Mouse (Mus musculus): ENCODE results near the gene Abhd16a. TPM values are rescaled to one million over a fixed set of nuclear protein-coding genes. Genes with fewer than 3 reads are reported as not detected.
A peak's percentile ranks its signal among the peaks of the same experiment; 100 is the strongest.

Gene Abhd16a
- polyA plus RNA-seq, 1 experiment: 73.1 TPM

- no peak overlapping the region for H3K4me3 ChIP-seq (replicated peaks; ENCODE audit: control insufficient read depth, low read depth, low read length)
- no peak overlapping the region for H3K27ac ChIP-seq (ENCODE audit: control insufficient read depth, insufficient read depth, low read depth, low read length, poor library complexity)
- WGBS: 57% methylated on average over 3 of the region's 3 CpGs
- TF ChIP-seq CTCF (IDR thresholded peaks at IDR 0.05; ENCODE audit: control insufficient read depth, insufficient read depth, low read length): no peak
- no peak for TF ChIP-seq POLR2A (IDR thresholded peaks at IDR 0.05; ENCODE audit: borderline replicate concordance, control insufficient read depth, low read depth, low read length)
- H3K4me1 ChIP-seq (ENCODE audit: control insufficient read depth, insufficient read depth, low read length): no peaks in the 10 kb centered on the region; the same call in none of the 2 replicates
Measured at GRCm38 (mm10) chr17:35083929-35084497, 5.0 kb upstream of the Abhd16a start.

GRCm38 (mm10) chr17:35085208-35085865 lies 3.7 kb upstream of the Abhd16a start, which contains the start of gene Ly6g6f:
TSS of gene Ly6g6f (minus strand) at chr17:35085610.
- 0 out of 2 replicates have a peak within 1 kb of the TSS, but pooled peaks have one; percentile 9 for H3K27ac ChIP-seq (ENCODE audit: control insufficient read depth, insufficient read depth, low read depth, low read length, poor library complexity)
- WGBS: 59% methylated on average over 7 of the region's 7 CpGs
- TF ChIP-seq POLR2A (IDR thresholded peaks at IDR 0.05; ENCODE audit: borderline replicate concordance, control insufficient read depth, low read depth, low read length): no peak
- no peak for TF ChIP-seq CTCF (IDR thresholded peaks at IDR 0.05; ENCODE audit: control insufficient read depth, insufficient read depth, low read length)
- no peaks in the 10 kb centered on the region; the same call in none of the 2 replicates for H3K4me1 ChIP-seq (ENCODE audit: control insufficient read depth, insufficient read depth, low read length)
- peak within 1 kb of the TSS; percentile 15 for H3K4me3 ChIP-seq (replicated peaks; ENCODE audit: control insufficient read depth, low read depth, low read length)

- Histone ChIP-seq H3K4me1 (ENCODE audit: control insufficient read depth, insufficient read depth, low read length) (no peaks in the 10 kb centered on the region; the same call in none of the 2 replicates), H3K27ac (ENCODE audit: control insufficient read depth, insufficient read depth, low read depth, low read length, poor library complexity) (no peak overlapping the region), H3K4me3 (replicated peaks; ENCODE audit: control insufficient read depth, low read depth, low read length) (no peak overlapping the region)
- WGBS: 31% methylated on average over 2 of the region's 2 CpGs
- TF ChIP-seq CTCF (IDR thresholded peaks at IDR 0.05; ENCODE audit: control insufficient read depth, insufficient read depth, low read length): no peak
- no peak for TF ChIP-seq POLR2A (IDR thresholded peaks at IDR 0.05; ENCODE audit: borderline replicate concordance, control insufficient read depth, low read depth, low read length)
Measured at GRCm38 (mm10) chr17:35088151-35088550, 912 bp upstream of the Abhd16a start.

- peak overlapping the region; percentile 44 for H3K4me3 ChIP-seq (replicated peaks; ENCODE audit: control insufficient read depth, low read depth, low read length)
- peak overlapping the region; percentile 14 for H3K27ac ChIP-seq (ENCODE audit: control insufficient read depth, insufficient read depth, low read depth, low read length, poor library complexity)
- TF ChIP-seq POLR2A (IDR thresholded peaks at IDR 0.05; ENCODE audit: borderline replicate concordance, control insufficient read depth, low read depth, low read length) (peak; percentile 50; the same call in 1 of the 2 replicates), CTCF (IDR thresholded peaks at IDR 0.05; ENCODE audit: control insufficient read depth, insufficient read depth, low read length) (no peak)
- 65% methylated on average over 8 of the region's 8 CpGs for WGBS
- no peaks in the 10 kb centered on the region; the same call in 1 of the 2 replicates for H3K4me1 ChIP-seq (ENCODE audit: control insufficient read depth, insufficient read depth, low read length)
Measured at GRCm38 (mm10) chr17:35090166-35090932, 1.3 kb downstream of the Abhd16a start.

- TF ChIP-seq POLR2A (IDR thresholded peaks at IDR 0.05; ENCODE audit: borderline replicate concordance, control insufficient read depth, low read depth, low read length) (no peak), CTCF (IDR thresholded peaks at IDR 0.05; ENCODE audit: control insufficient read depth, insufficient read depth, low read length) (no peak)
- H3K4me3 ChIP-seq (replicated peaks; ENCODE audit: control insufficient read depth, low read depth, low read length): no peak overlapping the region
- H3K4me1 ChIP-seq (ENCODE audit: control insufficient read depth, insufficient read depth, low read length): no peaks in the 10 kb centered on the region; the same call in 1 of the 2 replicates
- WGBS: 80% methylated on average over 14 of the region's 14 CpGs
- H3K27ac ChIP-seq (ENCODE audit: control insufficient read depth, insufficient read depth, low read depth, low read length, poor library complexity): no peak overlapping the region
Measured at GRCm38 (mm10) chr17:35092403-35093198, 3.5 kb downstream of the Abhd16a start.

- no peaks in the 10 kb centered on the region for H3K4me1 ChIP-seq (ENCODE audit: control insufficient read depth, insufficient read depth, low read length)
- TF ChIP-seq POLR2A (IDR thresholded peaks at IDR 0.05; ENCODE audit: borderline replicate concordance, control insufficient read depth, low read depth, low read length): no peak
- TF ChIP-seq CTCF (IDR thresholded peaks at IDR 0.05; ENCODE audit: control insufficient read depth, insufficient read depth, low read length): no peak
- no peak overlapping the region for H3K27ac ChIP-seq (ENCODE audit: control insufficient read depth, insufficient read depth, low read depth, low read length, poor library complexity)
- WGBS: 78% methylated on average over 15 of the region's 15 CpGs
- no peak overlapping the region for H3K4me3 ChIP-seq (replicated peaks; ENCODE audit: control insufficient read depth, low read depth, low read length)
Measured at GRCm38 (mm10) chr17:35094475-35095365, 5.7 kb downstream of the Abhd16a start.

- 95% methylated on average over 12 of the region's 12 CpGs for WGBS
- TF ChIP-seq CTCF (IDR thresholded peaks at IDR 0.05; ENCODE audit: control insufficient read depth, insufficient read depth, low read length) (no peak), POLR2A (IDR thresholded peaks at IDR 0.05; ENCODE audit: borderline replicate concordance, control insufficient read depth, low read depth, low read length) (no peak; the same call in 1 of the 2 replicates)
- Histone ChIP-seq H3K4me1 (ENCODE audit: control insufficient read depth, insufficient read depth, low read length) (no peaks in the 10 kb centered on the region), H3K4me3 (replicated peaks; ENCODE audit: control insufficient read depth, low read depth, low read length) (no peak overlapping the region), H3K27ac (ENCODE audit: control insufficient read depth, insufficient read depth, low read depth, low read length, poor library complexity) (no peak overlapping the region)
Measured at GRCm38 (mm10) chr17:35096597-35096996, 7.5 kb downstream of the Abhd16a start.

Measured in bone marrow, adult 2 months (tissue).